Comparison of ENCODE assay signal across 13 mouse cellular contexts in the genomic region with DNA sequence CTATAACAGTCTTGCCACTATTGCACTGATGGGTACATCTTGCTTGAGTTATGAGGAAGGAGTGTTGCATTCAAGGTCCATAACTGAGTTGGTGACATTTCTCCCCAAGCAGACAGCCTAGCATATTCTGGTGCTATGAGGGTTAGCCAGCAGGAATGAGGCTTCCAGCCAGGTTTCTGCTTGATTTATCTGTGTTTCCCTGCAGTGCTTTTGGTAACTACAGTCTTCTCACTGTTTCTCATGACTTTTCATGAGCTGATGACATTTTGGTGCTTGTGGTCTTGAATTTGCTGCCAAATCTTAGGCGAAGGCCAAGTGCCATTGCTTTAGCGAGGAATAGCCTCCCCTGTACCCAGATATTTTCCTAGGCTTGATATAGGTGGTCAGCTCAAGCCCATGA.
"Had no signal": no experiment of that assay in that cellular context is flagged by ENCODE, and none has a peak within 500 bp of the region (broad histone marks: within the 10 kb centered on the region; RNA-seq: fewer than 3 reads in every experiment).

No protein-coding gene starts in this region.

- DNase-seq: gastrocnemius, adult 2 months; gastrocnemius, postnatal 10 days; gastrocnemius, postnatal 25 days; heart, postnatal 36 days; kidney, adult 11 months; kidney, adult 2 months; kidney, adult 9 months; kidney, postnatal 14 days; kidney, postnatal 36 days; left cerebral cortex, postnatal 4 days had no signal

- ATAC-seq: hindbrain, postnatal 0 days; intestine, embryonic 16.5 days; liver, embryonic 12.5 days had no signal
